Mouse (Mus musculus) liver, embryonic 15.5 days (tissue): ENCODE measurements around the gene Ppp2r5e. TPM values are rescaled to one million over a fixed set of nuclear protein-coding genes. Genes with fewer than 3 reads are reported as not detected.
A peak's percentile ranks its signal among the peaks of the same experiment; 100 is the strongest.

ENCODE experiments used
- ATAC-seq: fragments of 200-750 bp; cut with Nextera tagmentation; 2 replicates; pipeline ENCODE4 v1.8.0; 2017; ENCODE audit warnings: moderate number of reproducible peaks, mild to moderate bottlenecking, moderate library complexity; ENCODE audit not compliant: insufficient read depth
- H3K27ac ChIP-seq: fragments of 300-500 bp; sonication (generic); replicated peaks from 2 replicates; pipeline ENCODE4 v1.5.1; 2015; ENCODE audit warnings: mild to moderate bottlenecking, inconsistent platforms
- H3K27me3 ChIP-seq: fragments of 300-500 bp; sonication (generic); 2 replicates; pipeline ENCODE4 v1.6.1; 2015; ENCODE audit warnings: mild to moderate bottlenecking, inconsistent platforms
- H3K36me3 ChIP-seq: fragments of 300-500 bp; sonication (generic); replicated peaks from 2 replicates; pipeline ENCODE4 v1.6.1; 2015; ENCODE audit warnings: moderate library complexity, mild to moderate bottlenecking, inconsistent platforms
- H3K4me1 ChIP-seq: fragments of 300-500 bp; sonication (generic); replicated peaks from 2 replicates; pipeline ENCODE4 v1.6.1; 2015; ENCODE audit warnings: inconsistent platforms
- H3K4me2 ChIP-seq: fragments of 300-500 bp; sonication (generic); 2 replicates; pipeline ENCODE4 v1.6.1; 2015; ENCODE audit warnings: moderate library complexity, mild to moderate bottlenecking, inconsistent platforms
- H3K4me3 ChIP-seq: fragments of 300-500 bp; sonication (generic); replicated peaks from 2 replicates; pipeline ENCODE4 v1.5.1; 2015; ENCODE audit warnings: mild to moderate bottlenecking, inconsistent platforms
- H3K9ac ChIP-seq: fragments of 300-500 bp; sonication (generic); 2 replicates; pipeline ENCODE4 v1.6.1; 2015; ENCODE audit warnings: moderate library complexity, mild to moderate bottlenecking, inconsistent platforms
- H3K9me3 ChIP-seq: fragments of 300-500 bp; sonication (generic); replicated peaks from 2 replicates; pipeline ENCODE4 v1.6.1; 2016; ENCODE audit warnings: inconsistent platforms
- WGBS: fragments of 180-500 bp; shearing (Covaris S2); methylation state at CpG from one replicate; pipeline ENCODE4 v1.1.7; 2015; ENCODE audit warnings: mixed read lengths; ENCODE audit not compliant: insufficient replicate concordance; 5-methylcytosine and 5-hydroxymethylcytosine counted together
- polyA plus RNA-seq: library from polyadenylated mRNA; unstranded; fragments of >200 nt; fragmentation: Nextera tagmentation; extraction: Ambion mirVana; gene quantifications from 2 replicates; pipeline ENCODE4 v1.2.1, GENCODE M21; 2015

Gene Ppp2r5e
- polyA plus RNA-seq: 5.1 and 5.2 TPM in 2 replicates

DNA sequence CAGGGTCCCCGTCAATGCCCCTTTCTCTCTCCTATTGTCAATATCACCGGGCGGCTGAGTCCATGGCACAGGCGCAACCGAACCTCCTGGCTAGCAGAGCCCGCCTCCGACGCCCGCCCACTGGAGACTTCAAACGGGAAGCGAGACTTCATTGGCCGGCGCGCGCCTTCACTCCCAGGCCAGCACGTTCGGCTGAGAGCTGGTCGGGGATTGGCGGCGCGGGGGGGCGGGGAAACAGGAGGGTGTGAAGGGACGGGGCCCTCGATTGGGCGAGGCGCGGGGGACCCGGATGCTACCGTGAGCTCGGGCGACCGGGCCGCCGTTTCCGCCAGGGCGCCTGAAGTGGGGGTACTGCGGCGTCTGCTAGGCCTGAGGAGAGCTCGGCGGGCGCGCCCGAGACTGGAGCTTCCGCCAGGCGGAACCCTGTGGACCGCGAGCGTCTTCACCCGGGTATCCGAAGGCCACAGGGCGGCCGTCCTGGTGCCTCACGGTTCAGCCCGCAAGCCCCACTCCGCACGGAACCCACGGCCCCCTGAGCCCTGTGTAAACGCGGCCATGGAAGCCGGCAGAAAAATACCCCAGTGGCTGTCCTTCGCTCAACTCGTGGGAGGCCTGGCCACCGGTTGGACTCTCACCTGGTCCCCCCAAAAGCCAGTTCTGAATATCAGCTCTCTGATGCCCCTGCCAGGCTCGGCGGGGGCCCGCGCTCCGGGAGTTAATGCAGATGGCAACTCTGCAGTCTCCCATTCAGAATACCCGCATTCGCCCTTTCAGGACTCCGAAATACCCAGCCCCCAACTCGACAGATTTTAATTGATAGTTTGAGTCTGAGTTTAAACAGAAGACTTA lies at the start of gene Ppp2r5e:
Gene Ppp2r5e (minus strand): TSS at position 92 of the 849 bp plus-strand sequence.
- peaks cover 36% of the 10 kb centered on the region for H3K4me1 ChIP-seq
- peaks cover 17% of the 10 kb centered on the region for H3K36me3 ChIP-seq
- H3K9me3 ChIP-seq: no peaks in the 10 kb centered on the region
- H3K27ac ChIP-seq: peak within 1 kb of the TSS; percentile 94
- peak within 1 kb of the TSS; percentile 96 for H3K9ac ChIP-seq
- ATAC-seq: peak; percentile 99
- WGBS: under 1% methylated on average over 72 of the region's 72 CpGs
- H3K4me3 ChIP-seq: peak within 1 kb of the TSS; percentile 99
- H3K4me2 ChIP-seq: peak within 1 kb of the TSS; percentile 84
- no peaks in the 10 kb centered on the region for H3K27me3 ChIP-seq

DNA sequence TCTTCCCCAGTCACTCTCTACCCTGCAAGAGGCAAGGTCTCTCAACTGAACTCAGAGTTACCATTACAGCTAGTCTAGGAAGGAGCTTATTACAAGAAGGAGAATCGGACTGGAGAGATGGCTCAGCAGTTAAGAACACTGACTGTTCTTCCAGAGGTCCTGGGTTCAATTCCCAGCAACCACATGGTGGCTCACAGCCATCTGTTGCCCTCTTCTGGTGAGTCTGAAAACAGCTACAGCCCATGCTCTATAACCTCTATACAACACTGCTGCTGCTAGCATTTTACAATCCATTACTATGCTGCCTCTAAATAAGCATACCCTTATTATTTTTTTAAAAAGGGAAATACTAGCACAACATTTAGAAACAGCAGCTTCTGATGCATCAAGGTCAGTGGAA lies 49.7 kb upstream of the Ppp2r5e start:
- ATAC-seq: no peak
- 74% methylated on average over 1 of the region's 1 CpGs for WGBS
- H3K4me3 ChIP-seq: no peak overlapping the region
- no peaks in the 10 kb centered on the region for H3K9me3 ChIP-seq
- H3K36me3 ChIP-seq: no peaks in the 10 kb centered on the region
- H3K27ac ChIP-seq: no peak overlapping the region
- H3K27me3 ChIP-seq: no peaks in the 10 kb centered on the region
- no peaks in the 10 kb centered on the region for H3K4me1 ChIP-seq
- no peak overlapping the region for H3K4me2 ChIP-seq
- no peak overlapping the region for H3K9ac ChIP-seq

DNA sequence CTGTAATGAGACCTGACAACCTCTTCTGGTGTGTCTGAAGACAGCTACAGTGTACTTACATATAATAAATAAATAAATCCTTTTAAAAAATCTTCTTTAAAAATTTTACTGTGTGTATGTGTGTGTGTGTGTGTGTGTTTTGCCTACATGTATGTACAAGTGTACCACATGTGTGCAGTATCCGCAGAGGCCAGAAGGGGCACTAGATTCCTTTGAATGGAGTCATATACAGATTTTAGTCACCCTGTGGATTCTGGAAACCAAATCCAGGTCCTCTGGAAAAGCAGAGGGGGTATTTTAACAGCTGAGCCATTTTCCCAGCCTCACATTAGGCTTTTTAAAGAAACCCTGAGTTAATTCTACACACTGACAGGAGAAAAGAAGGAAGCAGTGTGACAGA lies 45.7 kb upstream of the Ppp2r5e start:
- no peaks in the 10 kb centered on the region for H3K9me3 ChIP-seq
- no peaks in the 10 kb centered on the region for H3K36me3 ChIP-seq
- 89% methylated on average over 1 of the region's 1 CpGs for WGBS
- H3K27me3 ChIP-seq: no peaks in the 10 kb centered on the region
- H3K4me3 ChIP-seq: no peak overlapping the region
- H3K4me1 ChIP-seq: peaks cover 9% of the 10 kb centered on the region
- H3K9ac ChIP-seq: no peak overlapping the region
- H3K4me2 ChIP-seq: no peak overlapping the region
- H3K27ac ChIP-seq: no peak overlapping the region
- no peak for ATAC-seq

DNA sequence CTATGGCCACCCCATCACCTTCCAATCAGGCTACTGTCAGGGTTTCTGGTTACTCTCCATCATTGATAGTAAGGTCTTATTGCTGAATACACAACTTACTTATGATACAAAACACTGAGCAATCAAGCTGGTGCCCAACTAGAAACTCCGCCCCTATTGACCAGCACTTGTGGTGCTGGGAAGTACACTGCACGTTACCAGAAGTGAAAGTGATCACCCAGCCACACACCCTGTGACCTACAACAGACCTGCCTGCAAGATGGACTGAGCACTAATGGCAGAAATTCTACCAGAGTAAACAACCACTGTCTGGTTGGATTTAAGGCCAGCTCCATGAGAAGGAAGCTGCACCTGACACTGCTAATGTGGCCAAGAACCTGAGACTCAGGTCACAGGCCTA lies 42.3 kb upstream of the Ppp2r5e start:
- H3K9ac ChIP-seq: no peak overlapping the region
- H3K36me3 ChIP-seq: no peaks in the 10 kb centered on the region
- H3K27ac ChIP-seq: no peak overlapping the region
- no peaks in the 10 kb centered on the region for H3K9me3 ChIP-seq
- ATAC-seq: no peak
- H3K27me3 ChIP-seq: no peaks in the 10 kb centered on the region
- no peak overlapping the region for H3K4me2 ChIP-seq
- 65% methylated on average over 2 of the region's 2 CpGs for WGBS
- peaks cover 9% of the 10 kb centered on the region for H3K4me1 ChIP-seq
- no peak overlapping the region for H3K4me3 ChIP-seq

DNA sequence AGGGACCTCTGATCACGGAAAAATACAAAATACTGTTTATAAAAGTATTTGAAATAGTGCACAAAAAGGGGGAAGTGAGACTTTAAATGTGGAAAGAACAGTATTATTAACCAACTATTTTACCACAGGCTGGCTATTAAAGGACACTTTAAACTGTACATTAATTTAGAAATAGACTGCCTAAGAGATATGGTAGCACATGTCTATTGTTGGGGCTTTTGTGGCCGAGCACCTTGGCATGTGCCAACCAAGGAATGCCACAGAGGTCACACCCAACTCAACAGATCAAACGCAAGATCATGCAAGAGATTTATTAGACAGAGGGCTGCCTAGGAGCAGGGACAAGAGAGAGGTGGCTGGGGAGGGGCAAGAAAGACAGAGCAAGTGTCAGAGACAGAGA lies 41.1 kb upstream of the Ppp2r5e start:
- Histone ChIP-seq H3K4me3 (no peak overlapping the region), H3K27ac (no peak overlapping the region), H3K36me3 (no peaks in the 10 kb centered on the region), H3K9me3 (no peaks in the 10 kb centered on the region), H3K27me3 (no peaks in the 10 kb centered on the region), H3K4me2 (no peak overlapping the region), H3K4me1 (peaks cover 9% of the 10 kb centered on the region), H3K9ac (no peak overlapping the region)
- ATAC-seq: no peak
- 53% methylated on average over 3 of the region's 3 CpGs for WGBS

DNA sequence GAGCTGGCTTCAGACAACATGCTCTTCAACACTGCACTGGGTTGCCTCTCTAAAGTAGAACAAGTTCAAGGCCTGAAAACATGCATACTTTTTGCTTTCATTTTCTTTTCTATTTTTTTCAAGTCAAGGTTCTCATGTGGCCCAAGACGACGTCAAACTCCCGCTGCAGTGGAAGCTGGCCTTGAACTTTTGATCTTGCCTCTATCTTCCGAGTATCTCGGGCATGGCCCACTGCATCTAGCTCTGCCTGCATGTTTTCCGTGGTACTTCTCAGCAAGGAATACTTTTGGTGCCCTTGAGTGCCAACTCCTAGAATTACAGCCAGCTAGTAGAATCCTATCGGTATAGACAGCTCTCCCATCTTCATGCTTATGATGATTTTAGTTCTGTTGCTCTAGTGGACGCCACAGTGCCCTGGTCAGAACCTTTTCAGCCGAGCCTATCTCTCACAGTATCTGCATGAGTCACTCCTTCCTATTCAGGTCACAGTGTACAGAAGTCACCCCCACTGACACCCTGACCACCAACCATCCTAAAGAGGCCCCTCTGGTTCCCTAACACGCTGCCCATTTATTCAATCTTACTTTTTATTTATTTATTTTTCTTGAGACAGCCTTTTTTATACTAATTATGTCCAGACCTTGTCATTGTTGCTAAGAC lies 39.9 kb upstream of the Ppp2r5e start:
- no peak overlapping the region for H3K27ac ChIP-seq
- H3K4me1 ChIP-seq: peaks cover 9% of the 10 kb centered on the region
- no peak overlapping the region for H3K4me3 ChIP-seq
- no peaks in the 10 kb centered on the region for H3K27me3 ChIP-seq
- H3K36me3 ChIP-seq: no peaks in the 10 kb centered on the region
- 68% methylated on average over 10 of the region's 10 CpGs for WGBS
- H3K4me2 ChIP-seq: no peak overlapping the region
- no peak for ATAC-seq
- H3K9me3 ChIP-seq: no peaks in the 10 kb centered on the region
- no peak overlapping the region for H3K9ac ChIP-seq

DNA sequence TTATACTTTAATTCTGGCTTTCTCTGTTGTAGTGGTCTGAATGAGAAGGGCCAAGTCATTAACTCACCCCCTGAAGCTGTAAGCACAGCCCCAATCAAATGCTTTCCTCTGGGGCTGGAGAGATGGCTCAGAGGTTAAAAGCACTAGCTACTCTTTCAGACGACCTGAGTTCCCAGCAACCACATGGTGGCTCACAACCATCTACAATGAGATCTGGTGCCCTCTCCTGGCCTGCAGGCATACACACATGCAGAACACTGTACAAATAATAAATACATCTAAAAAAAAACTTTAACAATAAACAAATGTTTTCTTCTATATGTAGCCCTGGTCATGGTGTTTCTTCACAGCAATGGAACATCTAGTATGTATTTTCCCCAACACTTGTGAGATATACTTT lies 33.6 kb upstream of the Ppp2r5e start:
- 43% methylated on average over 1 of the region's 1 CpGs for WGBS

DNA sequence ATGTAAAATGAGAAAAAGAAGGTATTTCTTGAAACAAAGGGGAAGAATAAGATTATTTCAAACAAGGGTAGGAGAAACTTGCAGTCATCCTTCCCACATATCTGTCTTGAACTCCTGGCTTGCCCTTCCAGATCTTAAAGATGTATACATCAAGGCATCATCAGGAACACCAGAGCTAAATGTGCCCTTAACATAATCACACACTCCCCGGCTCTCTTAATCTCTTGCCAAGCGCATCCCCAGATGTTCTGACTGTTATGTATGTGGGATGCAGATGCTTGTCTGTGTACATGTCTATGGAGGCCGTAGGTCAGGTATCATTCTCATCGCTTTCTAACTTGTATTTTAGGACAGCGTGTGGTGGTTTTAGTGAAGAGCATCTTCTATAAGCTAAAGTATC lies 27.2 kb upstream of the Ppp2r5e start:
- ATAC-seq: peak; percentile 54
- Histone ChIP-seq H3K4me2 (no peak overlapping the region), H3K9ac (no peak overlapping the region), H3K27me3 (no peaks in the 10 kb centered on the region), H3K9me3 (no peaks in the 10 kb centered on the region), H3K4me3 (no peak overlapping the region), H3K36me3 (no peaks in the 10 kb centered on the region), H3K4me1 (peaks cover 14% of the 10 kb centered on the region), H3K27ac (no peak overlapping the region)
- 62% methylated on average over 5 of the region's 5 CpGs for WGBS

More for the DNA sequence above, 33.6 kb upstream of the Ppp2r5e start:
- no peak overlapping the region for H3K9ac ChIP-seq
- no peak overlapping the region for H3K4me2 ChIP-seq
- no peak overlapping the region for H3K4me3 ChIP-seq
- no peaks in the 10 kb centered on the region for H3K4me1 ChIP-seq
- no peaks in the 10 kb centered on the region for H3K9me3 ChIP-seq
- H3K27me3 ChIP-seq: no peaks in the 10 kb centered on the region
- H3K27ac ChIP-seq: no peak overlapping the region
- H3K36me3 ChIP-seq: no peaks in the 10 kb centered on the region
- no peak for ATAC-seq

DNA sequence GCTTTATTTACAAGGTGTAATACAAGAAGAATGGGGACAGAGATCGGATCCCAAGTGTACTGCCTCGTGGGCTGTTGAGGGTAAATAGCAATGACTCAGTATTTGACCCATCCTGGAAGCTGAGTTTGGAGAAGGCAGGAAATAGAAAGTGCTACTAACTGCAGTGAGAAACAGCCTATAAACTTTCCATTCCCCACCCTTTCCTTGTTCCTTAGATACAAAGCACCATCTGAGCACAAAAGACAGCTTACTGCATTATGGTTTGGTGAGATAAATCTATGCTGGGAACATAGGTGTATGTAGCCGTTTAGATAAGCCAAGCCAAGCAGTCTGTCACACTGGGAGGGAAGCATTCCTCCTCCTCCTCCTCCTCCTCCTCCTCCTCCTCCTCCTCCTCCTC lies 26.8 kb upstream of the Ppp2r5e start:
- Histone ChIP-seq H3K4me3 (no peak overlapping the region), H3K27me3 (no peaks in the 10 kb centered on the region), H3K9ac (no peak overlapping the region), H3K9me3 (no peaks in the 10 kb centered on the region), H3K36me3 (no peaks in the 10 kb centered on the region), H3K4me1 (peaks cover 14% of the 10 kb centered on the region), H3K4me2 (peak overlapping the region; percentile 5; the same call in 1 of the 2 replicates), H3K27ac (no peak overlapping the region)
- ATAC-seq: peak; percentile 81
- WGBS: 35% methylated on average over 3 of the region's 3 CpGs

DNA sequence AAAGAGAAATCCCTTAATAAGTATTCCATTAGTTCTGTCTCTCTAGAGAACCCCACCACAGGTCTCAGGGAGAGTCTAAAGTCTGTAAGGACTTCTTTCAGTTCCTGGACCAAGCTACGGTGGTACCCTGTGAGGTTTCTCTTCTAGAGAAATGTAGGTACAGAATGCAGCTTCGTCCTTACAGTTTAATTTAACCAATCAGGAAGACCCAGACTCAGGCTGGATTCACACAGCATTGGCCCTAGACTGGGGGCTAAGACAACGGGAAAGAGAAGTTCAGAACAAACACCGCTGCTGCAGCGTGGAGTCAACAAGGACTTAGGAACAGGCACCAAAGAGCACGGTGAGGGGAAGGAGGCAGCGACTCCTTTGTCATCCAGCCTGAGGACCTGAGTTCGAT lies 20.8 kb upstream of the Ppp2r5e start:
- Histone ChIP-seq H3K4me3 (no peak overlapping the region), H3K4me2 (no peak overlapping the region), H3K9me3 (no peaks in the 10 kb centered on the region), H3K4me1 (no peaks in the 10 kb centered on the region; the same call in 1 of the 2 replicates), H3K9ac (no peak overlapping the region), H3K27ac (no peak overlapping the region), H3K36me3 (no peaks in the 10 kb centered on the region), H3K27me3 (peaks cover 25% of the 10 kb centered on the region)
- WGBS: 47% methylated on average over 8 of the region's 8 CpGs
- ATAC-seq: no peak

DNA sequence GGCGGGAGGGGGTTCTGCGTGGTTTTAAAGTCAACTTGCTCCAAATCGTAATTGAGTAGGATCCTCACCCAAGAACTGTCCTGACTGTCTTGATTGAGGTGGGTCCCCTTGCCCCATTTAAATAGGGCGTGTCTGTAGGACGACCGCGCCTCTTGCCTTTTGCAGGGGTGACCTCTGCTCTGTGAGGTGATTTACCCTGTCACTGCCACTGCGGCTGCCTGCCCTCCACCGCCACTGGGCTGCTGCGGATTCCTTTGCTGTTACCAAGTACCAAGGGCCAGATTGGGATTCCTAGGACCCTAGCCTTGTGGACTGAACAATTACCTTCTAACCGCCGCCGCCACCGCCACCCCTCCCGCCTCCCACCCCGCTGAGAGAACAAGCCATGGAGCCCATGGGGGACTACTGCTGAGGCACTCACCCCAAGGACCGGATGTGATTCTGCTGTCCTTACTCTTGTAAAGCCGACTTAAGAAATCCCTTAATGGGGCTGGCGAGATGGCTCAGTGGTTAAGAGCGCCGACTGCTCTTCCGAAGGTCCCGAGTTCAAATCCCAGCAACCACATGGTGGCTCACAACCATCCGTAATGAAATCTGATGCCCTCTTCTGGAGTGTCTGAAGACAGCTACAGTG lies 20.2 kb upstream of the Ppp2r5e start:
- WGBS: 10% methylated on average over 23 of the region's 24 CpGs
- H3K27ac ChIP-seq: no peak overlapping the region
- ATAC-seq: no peak
- peaks cover 25% of the 10 kb centered on the region for H3K27me3 ChIP-seq
- H3K36me3 ChIP-seq: no peaks in the 10 kb centered on the region
- peak overlapping the region; percentile 20 for H3K4me3 ChIP-seq
- H3K9ac ChIP-seq: no peak overlapping the region
- peak overlapping the region; percentile 53 for H3K4me2 ChIP-seq
- no peaks in the 10 kb centered on the region; the same call in 1 of the 2 replicates for H3K4me1 ChIP-seq
- no peaks in the 10 kb centered on the region for H3K9me3 ChIP-seq
